Mouse (Mus musculus) embryo, embryonic 10 days (tissue): ENCODE data around the gene Fbxl3.

Experiments used
- DNase-seq: peaks from one replicate; pipeline ENCODE4 v3.0.0-alpha.2; 2015; ENCODE audit warnings: low spot score

Fbxl3 gene

GRCm38 (mm10) chr14:103037016-103037415 is 62.4 kb downstream of the Fbxl3 start:
- DNase-seq: no peak

- no peak for DNase-seq
Observed at GRCm38 (mm10) chr14:103034076-103034475, 65.3 kb downstream of the Fbxl3 start.

DNA sequence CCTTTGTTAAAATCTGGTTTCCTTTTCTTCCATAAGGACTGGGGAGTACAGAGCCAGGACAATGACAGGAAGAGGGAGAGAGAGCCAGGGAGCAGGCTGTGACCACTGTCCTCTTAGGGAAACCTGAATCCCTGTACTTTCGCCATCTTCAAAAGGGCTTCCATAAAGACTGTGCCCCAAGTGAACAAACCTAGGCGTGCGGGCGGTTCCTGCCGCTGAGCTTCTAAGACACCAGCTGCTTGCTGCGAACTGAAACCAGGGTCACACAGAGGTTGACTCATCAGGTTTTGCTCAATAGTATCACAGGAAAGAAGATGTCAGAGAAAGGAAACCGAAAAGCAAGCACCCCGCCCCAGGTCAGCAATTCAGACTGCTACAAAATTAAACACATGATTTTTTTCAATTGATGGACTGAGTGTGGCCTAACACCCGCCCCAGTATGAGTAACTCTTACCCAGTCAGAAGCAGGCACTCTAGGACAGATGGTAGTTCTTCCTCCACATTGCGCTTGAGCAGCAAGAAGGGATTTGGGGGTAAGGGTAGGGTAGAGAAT is 66.0 kb downstream of the Fbxl3 start:
- DNase-seq: no peak
